9 mouse cellular contexts compared by ENCODE assay signal in genomic region chr1:134188989-134189729, GRCm38 (mm10). TPM values are rescaled to one million over a fixed set of nuclear protein-coding genes. Genes with fewer than 3 reads are reported as not detected.
A peak's percentile ranks its signal among the peaks of the same experiment; 100 is the strongest.
DNase-seq lines count a peak whose midpoint lies in the region; ATAC-seq and TF ChIP-seq lines count a peak whose summit lies in the region.
"Had no signal": no experiment of that assay in that cellular context is flagged by ENCODE, and none has a peak within 500 bp of the region (broad histone marks: within the 10 kb centered on the region; RNA-seq: fewer than 3 reads in every experiment).

No protein-coding gene starts in this region.

- no peak for TF ChIP-seq POLR2A in bone marrow, adult 2 months (IDR thresholded peaks at IDR 0.05; ENCODE audit: borderline replicate concordance, control insufficient read depth, low read depth, low read length)

- no peak for DNase-seq in liver, embryonic 11.5 days (ENCODE audit: low spot score)
- DNase-seq in liver, result no peak
- DNase-seq in hindbrain, embryonic 14.5 days (ENCODE audit: low spot score), result no peak
- DNase-seq in left cerebral cortex, adult 18-20 months (ENCODE audit: low spot score in 2 of 2), result no peak
- DNase-seq in adrenal gland, postnatal 25 days, result no peak
- DNase-seq in heart, postnatal 25 days (ENCODE audit: low spot score), result no peak

- peaks cover 25% of the 10 kb centered on the region for H3K27me3 ChIP-seq in liver, embryonic 11.5 days (replicated peaks; ENCODE audit: control insufficient read depth, insufficient read depth, low read length)
- no peaks in the 10 kb centered on the region for H3K27me3 ChIP-seq in hindbrain, embryonic 14.5 days (ENCODE audit: control insufficient read depth, insufficient read depth, low read length)
- 0 out of 2 replicates have a peak, but pooled peaks cover 4% of the 10 kb centered on the region for H3K27me3 ChIP-seq in midbrain, embryonic 13.5 days

- no peak overlapping the region for H3K4me3 ChIP-seq in liver, embryonic 11.5 days (ENCODE audit: low read depth, low read length)
- no peak overlapping the region for H3K4me3 ChIP-seq in bone marrow, adult 2 months (replicated peaks; ENCODE audit: control insufficient read depth, low read depth, low read length)
- no peak overlapping the region for H3K4me3 ChIP-seq in hindbrain, embryonic 14.5 days (replicated peaks; ENCODE audit: low read length)
- no peak overlapping the region for H3K4me3 ChIP-seq in midbrain, embryonic 13.5 days (replicated peaks)
- H3K4me3 ChIP-seq: limb, embryonic 12.5 days had no signal

- ATAC-seq in liver, embryonic 11.5 days (replicated peaks; ENCODE audit: low FRiP score), result no peak
- peak; percentile 61 for ATAC-seq in hindbrain, embryonic 14.5 days (ENCODE audit: low FRiP score)
- ATAC-seq in midbrain, embryonic 13.5 days, result peak; percentile 66

- H3K4me1 ChIP-seq in liver, embryonic 11.5 days (replicated peaks; ENCODE audit: control insufficient read depth, insufficient read depth, low read length), result no peaks in the 10 kb centered on the region; the same call in 1 of the 2 replicates
- H3K4me1 ChIP-seq in bone marrow, adult 2 months (ENCODE audit: control insufficient read depth, insufficient read depth, low read length), result peaks cover 3% of the 10 kb centered on the region; the same call in 1 of the 2 replicates
- peaks cover 10% of the 10 kb centered on the region; the same call in 1 of the 2 replicates for H3K4me1 ChIP-seq in hindbrain, embryonic 14.5 days (replicated peaks; ENCODE audit: control insufficient read depth, insufficient read depth, low read length)
- peaks cover 20% of the 10 kb centered on the region for H3K4me1 ChIP-seq in midbrain, embryonic 13.5 days (replicated peaks)

- no peak overlapping the region for H3K27ac ChIP-seq in liver, embryonic 11.5 days (ENCODE audit: low read depth, low read length)
- no peak overlapping the region for H3K27ac ChIP-seq in bone marrow, adult 2 months (ENCODE audit: control insufficient read depth, insufficient read depth, low read depth, low read length, poor library complexity)
- H3K27ac ChIP-seq in hindbrain, embryonic 14.5 days, result no peak overlapping the region
- peak overlapping the region; percentile 45; the same call in 1 of the 2 replicates for H3K27ac ChIP-seq in midbrain, embryonic 13.5 days
- H3K27ac ChIP-seq: limb, embryonic 12.5 days had no signal

- intact Hi-C loops in heart, postnatal 25 days (cut with DNase I), result no loop called here

- 22% methylated on average over 12 of the region's 12 CpGs for WGBS in liver, embryonic 11.5 days
- 22% methylated on average over 12 of the region's 12 CpGs for WGBS in bone marrow, adult 2 months
- WGBS in hindbrain, embryonic 14.5 days, result 26% methylated on average over 12 of the region's 12 CpGs
- 26% methylated on average over 12 of the region's 12 CpGs for WGBS in midbrain, embryonic 13.5 days

- no peaks in the 10 kb centered on the region for H3K36me3 ChIP-seq in liver, embryonic 11.5 days (ENCODE audit: control insufficient read depth, insufficient read depth, low read length)
- no peaks in the 10 kb centered on the region for H3K36me3 ChIP-seq in hindbrain, embryonic 14.5 days (replicated peaks; ENCODE audit: control insufficient read depth, insufficient read depth)
- no peaks in the 10 kb centered on the region for H3K36me3 ChIP-seq in midbrain, embryonic 13.5 days
- H3K36me3 ChIP-seq: limb, embryonic 12.5 days had no signal

- TF ChIP-seq CTCF in bone marrow, adult 2 months (IDR thresholded peaks at IDR 0.05; ENCODE audit: control insufficient read depth, insufficient read depth, low read length), result peak; percentile 21; the same call in 1 of the 2 replicates

- peak overlapping the region; percentile 36 for H3K4me2 ChIP-seq in liver, embryonic 11.5 days
- no peak overlapping the region for H3K4me2 ChIP-seq in hindbrain, embryonic 14.5 days (replicated peaks)
- peak overlapping the region; percentile 4; the same call in 1 of the 2 replicates for H3K4me2 ChIP-seq in midbrain, embryonic 13.5 days (replicated peaks)
- H3K4me2 ChIP-seq: limb, embryonic 12.5 days had no signal

- no peak overlapping the region for H3K9ac ChIP-seq in liver, embryonic 11.5 days (ENCODE audit: low read depth, low read length)
- H3K9ac ChIP-seq in hindbrain, embryonic 14.5 days, result no peak overlapping the region
- H3K9ac ChIP-seq in midbrain, embryonic 13.5 days (replicated peaks), result no peak overlapping the region
- H3K9ac ChIP-seq: limb, embryonic 12.5 days had no signal

- H3K9me3 ChIP-seq in liver, embryonic 11.5 days (ENCODE audit: control insufficient read depth, low read length), result no peaks in the 10 kb centered on the region
- no peaks in the 10 kb centered on the region for H3K9me3 ChIP-seq in hindbrain, embryonic 14.5 days (ENCODE audit: control insufficient read depth, low read length)
- H3K9me3 ChIP-seq in midbrain, embryonic 13.5 days, result no peaks in the 10 kb centered on the region
- H3K9me3 ChIP-seq: limb, embryonic 12.5 days had no signal

RNA-seq across cellular contexts. Expression of gene Mybph, which starts 4.1 kb away (rescaled TPM):
- 0.36 and 0.71 TPM in 2 replicates for polyA plus RNA-seq in liver, embryonic 11.5 days (2014; fragmentation: Nextera tagmentation; extraction: Ambion mirVana)
- not detected in 2 replicates for polyA plus RNA-seq in bone marrow, adult 2 months (2011; ENCODE audit: insufficient read depth, insufficient read length, low replicate concordance, missing spikeins)
- polyA plus RNA-seq in hindbrain, embryonic 14.5 days (2014; fragmentation: Nextera tagmentation; extraction: Ambion mirVana), result 0.27 TPM in 1 of 2 replicates, not detected in the other
- 0.09 and 0.19 TPM in 2 replicates for polyA plus RNA-seq in midbrain, embryonic 13.5 days (2015; fragmentation: Nextera tagmentation; extraction: Ambion mirVana)
- under 1 TPM in 1 of 2 experiments, not detected in 1; 0.19 TPM for total RNA-seq in left cerebral cortex, adult 18-20 months (2021)
- not detected in 2 replicates for total RNA-seq in adrenal gland, postnatal 25 days (2021)
- total RNA-seq in heart, postnatal 25 days (2021), result not detected

RNA-seq across cellular contexts. Expression of gene Chil1, which starts 7.2 kb away (rescaled TPM):
- 0.41 and 0.49 TPM in 2 replicates for polyA plus RNA-seq in liver, embryonic 11.5 days (2014; fragmentation: Nextera tagmentation; extraction: Ambion mirVana)
- polyA plus RNA-seq in bone marrow, adult 2 months (2011; ENCODE audit: insufficient read depth, insufficient read length, low replicate concordance, missing spikeins), result 37.4 and 135 TPM in 2 replicates
- polyA plus RNA-seq in hindbrain, embryonic 14.5 days (2014; fragmentation: Nextera tagmentation; extraction: Ambion mirVana), result 2.5 and 3.6 TPM in 2 replicates
- 2.6 and 3.2 TPM in 2 replicates for polyA plus RNA-seq in midbrain, embryonic 13.5 days (2015; fragmentation: Nextera tagmentation; extraction: Ambion mirVana)
- 10 to 100 TPM; 16.5 to 18.4 TPM for total RNA-seq in left cerebral cortex, adult 18-20 months (2021)
- 1.5 and 1.7 TPM in 2 replicates for total RNA-seq in adrenal gland, postnatal 25 days (2021)
- total RNA-seq in heart, postnatal 25 days (2021), result under 1 TPM; 0.34 to 0.92 TPM

RNA-seq across cellular contexts. Expression of gene Adora1, which starts 46.1 kb away (rescaled TPM):
- polyA plus RNA-seq in liver, embryonic 11.5 days (2014; fragmentation: Nextera tagmentation; extraction: Ambion mirVana), result 0.21 and 0.29 TPM in 2 replicates
- polyA plus RNA-seq in bone marrow, adult 2 months (2011; ENCODE audit: insufficient read depth, insufficient read length, low replicate concordance, missing spikeins), result not detected in 2 replicates
- 13.0 and 14.9 TPM in 2 replicates for polyA plus RNA-seq in hindbrain, embryonic 14.5 days (2014; fragmentation: Nextera tagmentation; extraction: Ambion mirVana)
- 4.6 TPM in 2 replicates for polyA plus RNA-seq in midbrain, embryonic 13.5 days (2015; fragmentation: Nextera tagmentation; extraction: Ambion mirVana)
- 100 to 1,000 TPM; 167 to 172 TPM for total RNA-seq in left cerebral cortex, adult 18-20 months (2021)
- total RNA-seq in adrenal gland, postnatal 25 days (2021), result 89.7 and 151 TPM in 2 replicates
- total RNA-seq in heart, postnatal 25 days (2021), result 10 to 100 TPM; 15.5 to 20.5 TPM
